Mouse (Mus musculus) adrenal gland, adult 18-20 months (tissue): ENCODE data around the gene Ppp1r18. TPM values are rescaled to one million over a fixed set of nuclear protein-coding genes. Genes with fewer than 3 reads are reported as not detected.
A peak's percentile ranks its signal among the peaks of the same experiment; 100 is the strongest.

Experiments used
- DNase-seq, 2 experiments: peaks; one replicate each; pipeline ENCODE4 v3.0.0; 2021 to 2022; ENCODE audit warnings: low spot score in 2 of 2
- total RNA-seq, 2 experiments: library from RNA; stranded (reverse); gene quantifications; 1 replicate in 1 of 2; 2 replicates in 1 of 2; pipeline ENCODE4 v1.2.3; 2021

Gene Ppp1r18
- total RNA-seq, 2 experiments from 2014 or later, result 35.3 to 41.0 TPM

- DNase-seq, result no peak
Measured at GRCm38 (mm10) chr17:35907609-35908008, 42.2 kb downstream of the Ppp1r18 start.

- no peak for DNase-seq
Measured at GRCm38 (mm10) chr17:35909186-35909918, 44.0 kb downstream of the Ppp1r18 start.

GRCm38 (mm10) chr17:35909919-35910369, 44.6 kb downstream of the Ppp1r18 start, which contains the start of gene Atat1:
Gene Atat1, minus strand, starts transcription at chr17:35910075.
- peak; percentile 94 to 95 for DNase-seq

- DNase-seq, result no peak
Measured at GRCm38 (mm10) chr17:35914975-35915374, 49.6 kb downstream of the Ppp1r18 start.

GRCm38 (mm10) chr17:35915538-35916296, 50.3 kb downstream of the Ppp1r18 start:
- DNase-seq, result no peak

GRCm38 (mm10) chr17:35916297-35917142, 51.1 kb downstream of the Ppp1r18 start, which contains the start of the genes Mrps18b and Ppp1r10:
Gene Mrps18b, minus strand, starts transcription at chr17:35916389.
Gene Ppp1r10, plus strand, starts transcription at chr17:35916434.
- peak; percentile 97 to 98 for DNase-seq

GRCm38 (mm10) chr17:35917143-35917462, 51.7 kb downstream of the Ppp1r18 start:
- peak in 1 of 2 experiments; percentile 44 for DNase-seq

- DNase-seq, result peak in 1 of 2 experiments; percentile 18
Measured at GRCm38 (mm10) chr17:35917463-35918251, 52.3 kb downstream of the Ppp1r18 start.

- peak in 1 of 2 experiments; percentile 28 for DNase-seq
Measured at GRCm38 (mm10) chr17:35918276-35919059, 53.1 kb downstream of the Ppp1r18 start.

- DNase-seq, result peak; percentile 78 to 85
Measured at GRCm38 (mm10) chr17:35919060-35919715, 53.8 kb downstream of the Ppp1r18 start.

- no peak for DNase-seq
Measured at GRCm38 (mm10) chr17:35919864-35920301, 54.5 kb downstream of the Ppp1r18 start.

- no peak for DNase-seq
Measured at GRCm38 (mm10) chr17:35920384-35920783, 55.0 kb downstream of the Ppp1r18 start.

- no peak for DNase-seq
Measured at GRCm38 (mm10) chr17:35920862-35921562, 55.6 kb downstream of the Ppp1r18 start.

- no peak for DNase-seq
Measured at GRCm38 (mm10) chr17:35921710-35922109, 56.3 kb downstream of the Ppp1r18 start.

GRCm38 (mm10) chr17:35922566-35922965, 57.2 kb downstream of the Ppp1r18 start:
- no peak for DNase-seq

GRCm38 (mm10) chr17:35923281-35923680, 57.9 kb downstream of the Ppp1r18 start:
- no peak for DNase-seq
